Mouse (Mus musculus) layer of hippocampus, adult 2 months (tissue): ENCODE data around the gene Vegfd. TPM values are rescaled to one million over a fixed set of nuclear protein-coding genes. Genes with fewer than 3 reads are reported as not detected.

Experiments used
- DNase-seq, 2 experiments: peaks; one replicate each; pipeline ENCODE4 v3.0.0; 2022; ENCODE audit warnings: low spot score in 2 of 2
- H3K27ac ChIP-seq: fragments of 200-600 bp; 2 replicates; pipeline ENCODE4 v1.8.1; 2022
- H3K4me3 ChIP-seq: fragments of 200-600 bp; 2 replicates; pipeline ENCODE4 v1.8.1; 2022; ENCODE audit warnings: mild to moderate bottlenecking
- CTCF ChIP-seq: fragments of 200-600 bp; conservative IDR thresholded peaks from 2 replicates; pipeline ENCODE4 v1.8.1; 2022; ENCODE audit warnings: antibody characterized with exemption, mild to moderate bottlenecking, moderate library complexity
- long read RNA-seq, 2 experiments: library from polyadenylated mRNA; stranded (forward); transcript quantifications; one replicate each; pipeline ENCODE4 v2.0.0; 2021; ENCODE audit warnings: borderline mapping rate in 2 of 2
- total RNA-seq, 2 experiments: library from RNA; stranded (reverse); gene quantifications; 2 replicates each; pipeline ENCODE4 v1.2.3; 2021

Vegfd gene
- total RNA-seq: 1 to 10 TPM; 2.7 to 2.9 TPM
- long read RNA-seq, experiment 1, partial matches to known transcripts: 4 of 4 reads
- long read RNA-seq, experiment 1, other reads (novel, unspliced or antisense): 0 of 4 reads
- long read RNA-seq, experiment 2, partial matches to known transcripts: 3 of 3 reads
- long read RNA-seq, experiment 2, other reads (novel, unspliced or antisense): 0 of 3 reads

- H3K27ac ChIP-seq: peak within 1 kb of the TSS; percentile 53; the same call in 1 of the 2 replicates
- TF ChIP-seq CTCF: no peak
- no peak within 1 kb of the TSS for H3K4me3 ChIP-seq
- peak; percentile 11 to 19 for DNase-seq
These were observed at the start of gene Vegfd for GRCm38 (mm10) chrX:164373081-164373480. TSS of gene Vegfd (plus strand) at chrX:164373378.

DNA sequence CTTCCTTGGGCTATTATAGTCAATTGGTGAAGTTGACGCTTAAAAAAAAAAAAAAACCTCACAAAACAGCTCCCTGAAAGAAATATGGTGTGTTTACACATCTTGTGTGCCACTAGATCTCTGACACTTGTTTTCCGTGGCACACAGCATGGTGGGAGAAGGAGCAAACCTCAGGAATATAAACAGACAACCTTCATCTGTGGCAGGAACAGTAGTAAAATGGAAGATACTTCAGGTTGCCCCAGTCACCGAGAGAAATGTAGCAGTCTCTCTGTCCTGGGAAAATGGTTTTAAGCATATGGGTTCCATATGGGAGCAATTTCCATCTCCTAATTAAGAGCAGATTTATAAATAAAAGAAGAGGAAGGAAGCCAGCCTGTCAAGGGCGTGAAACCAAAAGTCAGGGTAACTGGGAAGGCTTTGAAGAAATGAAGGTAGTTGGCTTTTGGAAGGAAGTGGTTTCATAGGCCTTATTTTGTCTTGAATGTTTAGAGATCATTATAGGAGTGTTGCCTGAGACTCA, 49.7 kb upstream of the Vegfd start:
- H3K4me3 ChIP-seq: no peak overlapping the region
- DNase-seq: no peak
- no peak overlapping the region for H3K27ac ChIP-seq
- no peak for TF ChIP-seq CTCF

- DNase-seq: no peak
- Histone ChIP-seq H3K27ac (no peak overlapping the region), H3K4me3 (no peak overlapping the region)
- no peak for TF ChIP-seq CTCF
These were observed 42.8 kb upstream of the Vegfd start for GRCm38 (mm10) chrX:164330351-164330750.

GRCm38 (mm10) chrX:164330766-164331165, 42.4 kb upstream of the Vegfd start:
- no peak for TF ChIP-seq CTCF
- H3K4me3 ChIP-seq: no peak overlapping the region
- H3K27ac ChIP-seq: no peak overlapping the region
- no peak for DNase-seq

GRCm38 (mm10) chrX:164338591-164338990, 34.6 kb upstream of the Vegfd start:
- TF ChIP-seq CTCF: no peak
- no peak for DNase-seq
- Histone ChIP-seq H3K4me3 (no peak overlapping the region), H3K27ac (no peak overlapping the region)

GRCm38 (mm10) chrX:164345359-164345938, 27.7 kb upstream of the Vegfd start:
- no peak for TF ChIP-seq CTCF
- Histone ChIP-seq H3K27ac (no peak overlapping the region), H3K4me3 (no peak overlapping the region)
- DNase-seq: no peak

DNA sequence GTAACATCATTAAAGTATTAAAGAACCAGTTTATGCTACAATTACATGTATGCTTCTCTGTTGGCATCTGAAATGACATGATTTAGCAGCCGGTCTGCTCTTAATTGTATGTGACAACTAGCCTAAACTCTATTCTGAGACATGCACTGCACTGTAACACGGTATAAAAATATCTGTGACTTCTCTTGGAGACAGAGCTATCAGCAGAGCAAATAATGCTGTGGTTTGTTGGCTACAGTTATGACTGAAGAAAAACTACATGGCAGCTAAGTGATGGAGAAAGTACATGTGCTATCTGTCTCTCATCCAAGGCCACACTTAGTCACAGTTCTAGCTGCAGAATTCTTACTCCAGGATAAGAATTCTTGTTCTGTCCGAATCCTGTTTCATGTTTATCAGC, 24.2 kb upstream of the Vegfd start:
- no peak overlapping the region for H3K4me3 ChIP-seq
- no peak for TF ChIP-seq CTCF
- no peak for DNase-seq
- H3K27ac ChIP-seq: no peak overlapping the region

GRCm38 (mm10) chrX:164365153-164365865, 7.9 kb upstream of the Vegfd start:
- Histone ChIP-seq H3K27ac (no peak overlapping the region), H3K4me3 (no peak overlapping the region)
- no peak for TF ChIP-seq CTCF
- DNase-seq: no peak

GRCm38 (mm10) chrX:164370576-164370975, 2.6 kb upstream of the Vegfd start:
- Histone ChIP-seq H3K4me3 (no peak overlapping the region), H3K27ac (no peak overlapping the region)
- DNase-seq: no peak
- no peak for TF ChIP-seq CTCF

GRCm38 (mm10) chrX:164374586-164374985, 1.4 kb downstream of the Vegfd start:
- no peak for DNase-seq
- H3K4me3 ChIP-seq: no peak overlapping the region
- TF ChIP-seq CTCF: peak; percentile 36
- no peak overlapping the region for H3K27ac ChIP-seq

DNA sequence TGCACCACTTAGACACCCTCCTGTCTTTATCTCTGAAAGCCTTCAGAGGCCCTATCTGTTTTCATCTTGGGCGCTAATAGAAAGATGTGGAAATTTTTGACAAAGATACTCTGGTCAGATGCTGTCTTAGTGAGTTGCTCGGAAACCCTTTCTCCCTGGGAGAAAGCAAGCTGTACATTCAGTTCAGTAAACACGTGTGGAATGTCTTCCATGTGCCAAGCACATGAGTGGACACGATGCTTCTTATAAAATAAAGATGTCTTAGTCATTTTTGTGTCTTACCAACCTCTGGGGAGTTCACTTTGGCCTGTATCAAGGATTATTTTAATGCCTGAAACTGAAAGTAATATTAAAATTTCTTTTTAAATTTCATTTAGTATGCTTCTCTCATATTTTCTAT, 6.5 kb downstream of the Vegfd start:
- Histone ChIP-seq H3K4me3 (no peak overlapping the region), H3K27ac (no peak overlapping the region)
- DNase-seq: no peak
- TF ChIP-seq CTCF: no peak

DNA sequence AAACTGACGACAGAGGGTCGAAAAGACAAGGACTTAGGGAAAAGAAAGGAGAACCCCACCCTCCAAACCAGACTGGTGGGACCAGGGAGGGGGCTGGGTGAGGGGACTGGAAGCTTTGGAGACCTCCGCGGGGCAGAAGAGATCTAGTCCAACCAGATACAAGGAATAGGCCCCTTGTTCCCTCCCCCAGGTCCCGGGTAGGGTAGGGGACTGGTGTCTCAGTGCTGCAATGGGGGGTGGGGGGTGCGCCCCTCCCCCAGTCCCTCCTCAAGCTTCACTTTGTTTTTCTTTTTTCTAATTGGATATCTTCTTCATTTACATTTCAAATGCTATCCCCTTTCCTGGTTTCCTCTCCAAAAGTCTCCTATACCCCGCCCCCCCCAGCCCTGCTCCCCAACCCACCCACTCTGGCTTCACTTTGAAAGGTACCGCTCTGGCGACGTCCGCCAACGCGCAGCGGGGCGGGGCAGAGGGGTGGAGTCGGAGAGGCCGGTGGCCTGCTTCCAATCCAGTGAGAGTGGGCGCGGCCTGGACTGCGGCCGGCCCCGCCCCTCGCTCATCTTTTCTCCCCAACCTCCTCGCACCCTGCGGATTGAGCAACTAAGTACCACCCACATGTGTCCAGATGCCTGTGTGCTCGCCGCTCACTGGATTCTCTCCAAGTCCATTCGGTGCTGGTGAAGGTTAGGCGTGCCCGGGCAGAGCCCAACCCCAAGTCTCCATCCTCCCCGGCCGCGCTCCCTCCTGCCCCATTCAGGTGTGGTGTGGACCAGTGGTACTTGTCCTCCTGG, 8.6 kb downstream of the Vegfd start:
- no peak for TF ChIP-seq CTCF
- H3K27ac ChIP-seq: peak overlapping the region; percentile 76
- H3K4me3 ChIP-seq: peak overlapping the region; percentile 52
- peak; percentile 60 to 67 for DNase-seq

GRCm38 (mm10) chrX:164394091-164394490, 20.9 kb downstream of the Vegfd start:
- TF ChIP-seq CTCF: no peak
- no peak for DNase-seq
- H3K27ac ChIP-seq: no peak overlapping the region
- H3K4me3 ChIP-seq: no peak overlapping the region
